7 mouse cellular contexts compared by ENCODE assay signal in genomic region chr15:80159286-80159901, GRCm38 (mm10). TPM values are rescaled to one million over a fixed set of nuclear protein-coding genes. Genes with fewer than 3 reads are reported as not detected.
DNase-seq lines count a peak whose midpoint lies in the region; ATAC-seq and TF ChIP-seq lines count a peak whose summit lies in the region.

No protein-coding gene starts in this region.

- no peak for TF ChIP-seq POLR2A in ES-Bruce4 (IDR thresholded peaks at IDR 0.05; ENCODE audit: insufficient read depth, low read length)
- TF ChIP-seq POLR2A in cerebellum, adult 2 months (IDR thresholded peaks at IDR 0.05; ENCODE audit: borderline replicate concordance, insufficient read depth, low read length): no peak

- H3K4me3 ChIP-seq in ES-Bruce4 (ENCODE audit: low read depth, low read length): no peak overlapping the region
- H3K4me3 ChIP-seq in intestine, embryonic 15.5 days (replicated peaks): no peak overlapping the region
- H3K4me3 ChIP-seq in liver, embryonic 14.5 days (ENCODE audit: insufficient read depth in 1 of 2, low read depth in 2 of 2, low read length in 2 of 2): no peak overlapping the region
- H3K4me3 ChIP-seq in cerebellum, adult 2 months (replicated peaks; ENCODE audit: insufficient read depth, low read depth, low read length): no peak overlapping the region

- no peaks in the 10 kb centered on the region for H3K9me3 ChIP-seq in ES-Bruce4 (replicated peaks; ENCODE audit: control insufficient read depth, insufficient read depth, low read length, poor library complexity, severe bottlenecking)
- H3K9me3 ChIP-seq in intestine, embryonic 15.5 days: no peaks in the 10 kb centered on the region
- H3K9me3 ChIP-seq in liver, embryonic 14.5 days (ENCODE audit: control insufficient read depth, low read length): no peaks in the 10 kb centered on the region

- peak; percentile 93 for ATAC-seq in intestine, embryonic 15.5 days
- ATAC-seq in liver, embryonic 14.5 days (ENCODE audit: insufficient read depth): peak; percentile 65

- TF ChIP-seq EP300 in ES-Bruce4 (IDR thresholded peaks at IDR 0.05; ENCODE audit: insufficient read depth, low read depth, low read length): peak; percentile 83
- no peak for TF ChIP-seq EP300 in liver, embryonic 14.5 days (IDR thresholded peaks at IDR 0.05; ENCODE audit: low read depth)

- no peak overlapping the region for H3K9ac ChIP-seq in ES-Bruce4 (ENCODE audit: low read depth, poor library complexity, severe bottlenecking)
- H3K9ac ChIP-seq in intestine, embryonic 15.5 days: peak overlapping the region; percentile 28; the same call in 1 of the 2 replicates
- no peak overlapping the region for H3K9ac ChIP-seq in liver, embryonic 14.5 days (replicated peaks)

- DNase-seq in NIH3T3 (ENCODE audit: low read depth): peak; percentile 47
- peak; percentile 20 to 38 (median 33) for DNase-seq in liver, embryonic 14.5 days (ENCODE audit: low read depth in 3 of 3, low spot score in 3 of 3)
- DNase-seq in right cerebral cortex, postnatal 14 days: no peak
- no peak for DNase-seq in adrenal gland, adult (ENCODE audit: inconsistent age in 2 of 2, low spot score in 1 of 2)
- no peak for DNase-seq in cerebellum, adult 2 months

- H3K27ac ChIP-seq in ES-Bruce4 (ENCODE audit: insufficient read depth, low read length): peak overlapping the region; percentile 65
- peak overlapping the region; percentile 89 for H3K27ac ChIP-seq in intestine, embryonic 15.5 days
- H3K27ac ChIP-seq in liver, embryonic 14.5 days: no peak overlapping the region
- H3K27ac ChIP-seq in cerebellum, adult 2 months (ENCODE audit: insufficient read depth, low read length): no peak overlapping the region

- peak overlapping the region; percentile 38 for H3K4me2 ChIP-seq in intestine, embryonic 15.5 days (replicated peaks)
- H3K4me2 ChIP-seq in liver, embryonic 14.5 days (ENCODE audit: low read depth): no peak overlapping the region

- TF ChIP-seq CTCF in ES-Bruce4 (IDR thresholded peaks at IDR 0.05; ENCODE audit: low read depth, low read length): no peak
- TF ChIP-seq CTCF in liver, embryonic 14.5 days (IDR thresholded peaks at IDR 0.05; ENCODE audit: low read depth): no peak
- TF ChIP-seq CTCF in cerebellum, adult 2 months (IDR thresholded peaks at IDR 0.05; ENCODE audit: borderline replicate concordance, insufficient read depth, low read depth, low read length): no peak

- no peaks in the 10 kb centered on the region; the same call in 1 of the 2 replicates for H3K36me3 ChIP-seq in ES-Bruce4 (ENCODE audit: control insufficient read depth, insufficient read depth, low read length, poor library complexity, severe bottlenecking)
- peaks cover 31% of the 10 kb centered on the region for H3K36me3 ChIP-seq in intestine, embryonic 15.5 days
- peaks cover 32% of the 10 kb centered on the region for H3K36me3 ChIP-seq in liver, embryonic 14.5 days (replicated peaks; ENCODE audit: control insufficient read depth, insufficient read depth, low read depth)

- H3K4me1 ChIP-seq in ES-Bruce4 (ENCODE audit: control insufficient read depth, insufficient read depth, low read length): peaks cover 6% of the 10 kb centered on the region
- H3K4me1 ChIP-seq in intestine, embryonic 15.5 days (replicated peaks): peaks cover 32% of the 10 kb centered on the region
- H3K4me1 ChIP-seq in liver, embryonic 14.5 days (replicated peaks; ENCODE audit: control insufficient read depth in 2 of 2, insufficient read depth in 2 of 2, low read length in 1 of 2): no peaks in the 10 kb centered on the region; a peak in 1 of 4 replicates
- H3K4me1 ChIP-seq in cerebellum, adult 2 months (ENCODE audit: control insufficient read depth, insufficient read depth, low read length): peaks cover 64% of the 10 kb centered on the region

- no peaks in the 10 kb centered on the region for H3K27me3 ChIP-seq in ES-Bruce4 (ENCODE audit: control insufficient read depth, insufficient read depth, low read length, poor library complexity, severe bottlenecking)
- no peaks in the 10 kb centered on the region for H3K27me3 ChIP-seq in intestine, embryonic 15.5 days (replicated peaks)
- no peaks in the 10 kb centered on the region for H3K27me3 ChIP-seq in liver, embryonic 14.5 days (ENCODE audit: control insufficient read depth, insufficient read depth, low read length)
- H3K27me3 ChIP-seq in cerebellum, adult 2 months (ENCODE audit: control insufficient read depth, insufficient read depth, low read length): no peaks in the 10 kb centered on the region

- 31% methylated on average over 8 of the region's 8 CpGs for WGBS in intestine, embryonic 15.5 days
- 64% methylated on average over 8 of the region's 8 CpGs for WGBS in liver, embryonic 14.5 days (ENCODE audit: insufficient replicate concordance)
- WGBS in cerebellum, adult 2 months: 63% methylated on average over 8 of the region's 8 CpGs

RNA-seq across cellular contexts. Expression of gene Mgat3, which starts 14.1 kb away (rescaled TPM):
- 6.2 and 6.3 TPM in 2 replicates for polyA plus RNA-seq in ES-Bruce4 (2011; ENCODE audit: insufficient read depth, insufficient read length, low read depth, missing spikeins)
- 12.1 and 13.6 TPM in 2 replicates for polyA plus RNA-seq in intestine, embryonic 15.5 days (2015; fragmentation: Nextera tagmentation; extraction: Ambion mirVana)
- polyA plus RNA-seq in liver, embryonic 14.5 days (2012; rRNA removed): 0.95 and 1.0 TPM in 2 replicates
- polyA plus RNA-seq in liver, embryonic 14.5 days (2014; fragmentation: Nextera tagmentation; extraction: Ambion mirVana): 0.33 and 0.45 TPM in 2 replicates
- polyA plus RNA-seq in cerebellum, adult 2 months (2012; rRNA removed): 106 and 114 TPM in 2 replicates

RNA-seq across cellular contexts. Expression of gene Tab1, which starts 26.5 kb away (rescaled TPM):
- 13.5 and 15.6 TPM in 2 replicates for polyA plus RNA-seq in ES-Bruce4 (2011; ENCODE audit: insufficient read depth, insufficient read length, low read depth, missing spikeins)
- 28.5 and 29.0 TPM in 2 replicates for polyA plus RNA-seq in intestine, embryonic 15.5 days (2015; fragmentation: Nextera tagmentation; extraction: Ambion mirVana)
- polyA plus RNA-seq in liver, embryonic 14.5 days (2012; rRNA removed): 11.2 and 11.9 TPM in 2 replicates
- 9.4 and 10.8 TPM in 2 replicates for polyA plus RNA-seq in liver, embryonic 14.5 days (2014; fragmentation: Nextera tagmentation; extraction: Ambion mirVana)
- polyA plus RNA-seq in cerebellum, adult 2 months (2012; rRNA removed): 50.0 and 50.2 TPM in 2 replicates

Comparison
In these comparisons a context has a peak if more than half of its experiments do, and no peak if none do; other contexts are left out.
1. H3K27ac ChIP-seq: peak in ES-Bruce4 (single experiment) and intestine, embryonic 15.5 days (single experiment); none in liver, embryonic 14.5 days (single experiment) and cerebellum, adult 2 months (single experiment).
2. DNase-seq: peak in NIH3T3 (single experiment) and liver, embryonic 14.5 days (3 of 3); none in right cerebral cortex, postnatal 14 days (single experiment), adrenal gland, adult (0 of 2) and cerebellum, adult 2 months (0 of 2).